Mouse (Mus musculus) layer of hippocampus, postnatal 14 days (tissue): ENCODE data around the gene Ifngr2. TPM values are rescaled to one million over a fixed set of nuclear protein-coding genes. Genes with fewer than 3 reads are reported as not detected.

Source experiments
- DNase-seq, 2 experiments: peaks; one replicate each; pipeline ENCODE4 v3.0.0; 2021 to 2022; ENCODE audit warnings: low spot score in 2 of 2, mixed read lengths in 1 of 2
- microRNA-seq, 2 experiments: library from miRNA; unstranded; fragments of <30 nt; microRNA quantifications; one replicate each; pipeline ENCODE4 v1.2.0; 2021
- total RNA-seq, 2 experiments: library from RNA; stranded (reverse); gene quantifications; 2 replicates each; pipeline ENCODE4 v1.2.3; 2021

Gene Ifngr2
- total RNA-seq, 2 experiments from 2014 or later: 82.4 to 87.0 TPM

- no peak for DNase-seq
These were observed 54.8 kb downstream of the Ifngr2 start for GRCm38 (mm10) chr16:91601693-91602092.

- no peak for DNase-seq
These were observed 58.3 kb downstream of the Ifngr2 start for GRCm38 (mm10) chr16:91605156-91605555.

GRCm38 (mm10) chr16:91606958-91607357 is 60.1 kb downstream of the Ifngr2 start:
- DNase-seq: no peak

GRCm38 (mm10) chr16:91609501-91610245 is 62.8 kb downstream of the Ifngr2 start:
- DNase-seq: no peak

- DNase-seq: no peak
These were observed 64.4 kb downstream of the Ifngr2 start for GRCm38 (mm10) chr16:91611248-91611647.

GRCm38 (mm10) chr16:91612525-91612924 is 65.7 kb downstream of the Ifngr2 start:
- no peak for DNase-seq

- peak in 1 of 2 experiments; percentile 46 for DNase-seq
These were observed 67.7 kb downstream of the Ifngr2 start for GRCm38 (mm10) chr16:91614552-91614951.

Small RNA genes within 50 kb of the gene (microRNA-seq; reads per million reads assigned to microRNA genes)
- gene Mir6367: 0 reads per million in 2 experiments

Other genes with a start within 250 kb of the Ifngr2 start
- 10 to 100 TPM; 21.0 to 22.8 TPM for gene Ifnar2, start 174.3 kb upstream of the Ifngr2 start, total RNA-seq
- gene Gm21970, start 155.4 kb upstream of the Ifngr2 start, total RNA-seq: not detected
- gene Il10rb, start 140.9 kb upstream of the Ifngr2 start, total RNA-seq: 10 to 100 TPM in 1 of 2 experiments, 1 to 10 TPM in 1; 7.1 to 10.3 TPM
- 10 to 100 TPM; 59.9 to 66.3 TPM for gene Ifnar1, start 61.8 kb upstream of the Ifngr2 start, total RNA-seq
- gene Tmem50b, start 50.7 kb downstream of the Ifngr2 start, total RNA-seq: 100 to 1,000 TPM; 126 to 142 TPM
- gene Dnajc28, start 72.0 kb downstream of the Ifngr2 start, total RNA-seq: 1 to 10 TPM; 5.0 to 6.5 TPM
- 10 to 100 TPM; 45.7 to 56.7 TPM for gene Gart, start 99.9 kb downstream of the Ifngr2 start, total RNA-seq
- 100 to 1,000 TPM; 224 to 256 TPM for gene Son, start 100.4 kb downstream of the Ifngr2 start, total RNA-seq
- 10 to 100 TPM; 24.6 TPM for gene Donson, start 141.7 kb downstream of the Ifngr2 start, total RNA-seq
- gene Cryzl1, start 181.9 kb downstream of the Ifngr2 start, total RNA-seq: 10 to 100 TPM; 79.2 to 87.5 TPM
- 100 to 1,000 TPM; 155 to 157 TPM for gene Itsn1, start 182.2 kb downstream of the Ifngr2 start, total RNA-seq